Mouse (Mus musculus) frontal cortex, postnatal 36 days (tissue): ENCODE data around the gene Ppm1m.

ENCODE experiments used
- DNase-seq, 2 experiments: peaks; one replicate each; pipeline ENCODE4 v3.0.0; 2022; ENCODE audit warnings: low spot score in 2 of 2

The Ppm1m gene

DNA sequence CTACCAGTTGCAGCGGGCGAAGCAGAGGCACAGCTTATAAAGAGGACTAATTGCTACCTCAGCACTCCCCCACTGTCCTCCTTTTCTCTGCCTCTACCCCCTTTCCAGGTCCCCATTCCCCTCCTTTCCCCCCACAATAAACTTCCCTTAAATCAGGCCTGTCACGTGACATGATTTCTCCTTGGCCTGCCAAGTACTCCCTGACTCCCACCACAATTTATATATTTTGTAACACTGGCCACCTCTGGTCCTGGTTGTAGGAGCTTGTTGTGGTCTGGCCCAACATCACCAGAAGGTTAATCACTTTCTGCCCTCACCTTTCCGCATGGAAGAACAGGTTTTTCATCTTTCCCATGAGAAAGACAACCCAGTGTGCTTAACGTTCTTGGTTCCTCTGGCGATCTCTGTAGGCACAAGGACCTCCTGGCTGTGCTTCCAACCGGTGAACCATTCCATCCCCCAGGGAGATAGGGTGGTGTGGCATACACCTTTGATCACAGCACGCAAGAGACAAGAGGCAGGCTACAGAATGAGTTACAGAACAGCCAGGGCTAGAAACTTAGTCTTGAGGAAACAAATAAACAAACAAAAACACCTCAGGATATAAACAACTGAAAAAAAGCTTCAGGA lies 21.5 kb upstream of the Ppm1m start:
- DNase-seq: no peak

DNA sequence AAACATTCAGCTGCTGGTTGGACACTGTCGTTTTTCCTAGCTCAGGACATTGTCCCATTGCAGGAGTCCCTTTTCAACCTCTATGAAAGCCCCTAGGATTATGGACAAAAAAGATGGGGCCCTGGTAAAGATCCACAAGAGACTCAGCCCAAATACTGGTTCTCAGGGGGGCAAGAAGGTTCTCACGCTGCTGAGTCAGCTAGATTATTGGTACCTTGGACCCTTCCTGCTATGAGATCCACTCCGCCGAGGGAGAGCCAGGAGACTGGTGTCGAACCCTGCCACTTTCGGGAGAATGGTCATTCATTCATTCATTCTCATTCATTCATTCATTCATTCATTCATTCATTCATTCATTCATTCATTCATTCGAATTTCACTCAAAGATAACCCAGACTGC lies 17.4 kb upstream of the Ppm1m start:
- DNase-seq: no peak

DNA sequence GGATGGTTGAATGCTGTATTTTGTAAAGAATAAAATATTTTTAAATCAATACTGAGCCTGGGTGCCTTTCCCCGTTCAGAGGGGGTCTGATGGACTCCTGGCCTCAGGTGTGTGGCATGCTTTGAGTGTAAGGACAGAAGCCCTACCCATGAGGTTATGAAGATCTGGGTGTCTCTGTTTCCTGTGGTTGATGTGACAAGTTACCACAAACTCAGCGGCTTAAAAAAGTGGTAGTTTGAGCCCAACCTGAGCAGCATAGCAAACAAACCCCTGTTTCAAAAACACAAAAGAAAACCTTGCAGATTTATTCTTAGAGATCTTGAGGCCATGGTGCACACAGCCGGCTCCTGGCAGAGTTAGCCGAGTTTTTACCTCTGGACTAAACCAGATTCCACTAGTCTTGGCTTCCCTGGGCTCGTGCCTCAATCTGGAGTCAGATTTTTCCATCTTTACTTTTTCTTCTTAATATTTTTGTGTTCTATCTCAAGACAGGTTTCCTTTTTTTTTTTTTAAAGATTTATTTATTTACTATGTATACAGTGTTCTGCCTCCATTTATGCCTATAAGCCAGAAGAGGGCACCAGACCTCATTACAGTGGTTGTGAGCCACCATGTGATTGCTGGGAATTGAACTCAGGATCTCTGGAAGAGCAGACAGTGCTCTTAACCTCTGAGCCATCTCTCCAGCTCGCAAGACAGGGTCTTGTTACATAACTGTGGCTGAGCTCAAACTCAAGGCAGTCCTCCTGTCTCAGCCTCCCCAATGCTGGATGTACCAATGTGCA lies 16.0 kb upstream of the Ppm1m start:
- no peak for DNase-seq

- no peak for DNase-seq
These were observed 13.0 kb upstream of the Ppm1m start for GRCm38 (mm10) chr9:106212594-106212981.

- peak; percentile 75 to 80 for DNase-seq
These were observed 12.4 kb upstream of the Ppm1m start for GRCm38 (mm10) chr9:106211680-106212593.

GRCm38 (mm10) chr9:106210853-106211609 lies 11.5 kb upstream of the Ppm1m start:
- no peak for DNase-seq

DNA sequence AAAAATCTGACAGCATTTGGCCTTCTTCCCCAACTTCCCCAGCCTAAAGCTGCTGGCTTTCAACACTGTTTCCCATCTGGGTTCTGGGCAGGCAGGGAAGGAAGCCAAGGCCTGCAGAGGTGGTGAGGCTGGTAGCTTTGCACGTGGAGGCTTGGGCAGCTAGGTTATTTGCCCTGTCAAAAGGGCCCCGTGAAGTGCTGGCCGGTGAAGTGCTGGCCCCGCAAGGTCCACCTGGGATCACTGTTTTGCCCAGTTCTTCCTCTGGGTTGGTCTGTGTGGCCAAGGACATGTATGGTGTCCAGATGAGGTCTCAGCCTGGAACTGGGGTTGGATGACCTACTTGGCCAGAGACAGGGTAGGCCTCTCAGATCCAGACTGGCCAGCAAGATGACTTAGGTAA lies 10.4 kb upstream of the Ppm1m start:
- DNase-seq: no peak

DNA sequence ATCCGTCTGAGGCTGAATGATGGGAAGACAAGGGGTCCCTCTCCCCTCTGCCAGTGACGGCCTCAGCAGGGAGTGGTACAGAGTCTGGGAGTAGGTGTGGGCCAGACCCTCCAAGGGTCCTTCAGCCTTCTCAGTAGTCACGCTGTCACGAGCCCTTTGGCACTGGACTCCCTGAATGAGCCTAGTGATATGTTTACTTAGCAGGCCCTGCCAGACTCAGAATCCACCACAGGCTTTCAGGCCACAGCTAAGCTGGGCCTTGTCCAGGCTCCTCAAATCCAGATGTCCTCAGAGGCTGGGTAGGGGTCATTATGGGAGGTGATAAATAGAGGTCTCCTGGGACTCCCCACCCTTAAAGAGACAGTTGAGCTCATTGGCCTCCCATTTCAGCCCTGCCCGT lies 8.6 kb upstream of the Ppm1m start:
- no peak for DNase-seq

GRCm38 (mm10) chr9:106206515-106206914 lies 7.0 kb upstream of the Ppm1m start:
- DNase-seq: no peak

DNA sequence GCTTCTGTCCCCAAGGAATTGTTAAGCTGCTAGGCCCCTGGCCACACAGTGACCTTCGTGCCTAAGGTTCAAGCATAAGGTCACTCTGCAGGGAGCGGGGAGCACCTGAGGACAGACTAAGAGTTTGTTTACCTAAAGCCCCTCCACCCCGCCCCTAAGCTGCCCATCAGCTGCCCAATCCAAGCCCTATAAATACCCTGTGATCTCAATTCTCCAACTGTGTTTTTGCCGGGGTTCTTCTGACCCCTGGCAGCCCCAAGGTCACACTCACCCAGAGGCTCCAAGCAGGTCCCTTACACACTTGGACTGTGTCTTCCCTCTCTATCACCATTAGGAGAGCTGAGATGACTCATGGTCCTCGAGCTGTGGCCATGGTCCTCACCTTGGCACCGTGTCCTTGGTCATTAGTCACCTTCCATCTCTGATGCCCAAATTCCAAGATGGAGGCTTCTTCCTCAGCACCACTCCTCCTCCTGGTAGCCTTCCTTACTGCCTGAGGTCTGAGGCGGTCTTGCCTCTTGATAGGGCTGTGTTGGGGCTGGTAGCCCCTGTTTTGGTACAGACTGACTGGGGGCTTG lies 6.3 kb upstream of the Ppm1m start:
- no peak for DNase-seq

DNA sequence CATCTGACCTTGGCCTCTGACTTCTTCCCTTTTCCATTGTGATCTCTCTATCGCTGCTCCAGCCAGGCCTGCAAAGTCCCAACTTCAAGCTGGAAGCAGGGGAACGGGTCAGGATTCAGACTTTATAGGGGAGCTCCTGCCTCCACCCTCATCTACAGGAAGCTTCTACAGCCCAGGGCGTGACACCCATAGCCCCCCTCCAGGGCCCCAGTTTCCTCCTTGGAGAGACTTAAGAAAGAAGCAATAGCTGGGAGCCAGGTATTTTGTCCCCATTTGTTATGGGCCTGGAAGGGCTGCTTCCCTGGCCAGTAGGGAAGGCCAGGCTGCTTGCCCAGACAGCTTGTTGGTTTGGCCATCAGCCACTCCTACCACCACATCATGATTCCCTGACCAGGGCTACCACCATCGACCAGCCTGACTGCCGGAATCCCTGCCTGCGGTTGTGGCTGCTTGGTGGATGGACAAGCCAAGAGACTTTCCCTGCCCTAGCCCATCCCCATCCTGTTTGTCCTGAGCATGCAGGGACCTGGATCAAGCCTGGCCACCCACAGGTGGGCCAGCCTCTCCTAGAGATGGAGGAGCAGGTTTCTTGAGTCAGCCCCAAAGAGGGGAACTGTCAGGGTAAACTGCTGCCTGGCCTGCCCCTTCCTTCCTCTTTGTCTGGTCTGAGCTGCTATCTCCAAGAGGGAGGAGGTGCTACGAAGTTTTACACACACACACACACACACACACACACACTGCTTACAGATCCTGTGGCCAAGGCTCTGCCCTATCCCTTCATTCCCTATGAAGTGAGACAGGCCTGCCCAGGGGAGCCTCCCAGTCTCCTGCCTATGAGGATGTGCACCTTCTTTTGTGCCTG lies 4.7 kb upstream of the Ppm1m start:
- DNase-seq: no peak

DNA sequence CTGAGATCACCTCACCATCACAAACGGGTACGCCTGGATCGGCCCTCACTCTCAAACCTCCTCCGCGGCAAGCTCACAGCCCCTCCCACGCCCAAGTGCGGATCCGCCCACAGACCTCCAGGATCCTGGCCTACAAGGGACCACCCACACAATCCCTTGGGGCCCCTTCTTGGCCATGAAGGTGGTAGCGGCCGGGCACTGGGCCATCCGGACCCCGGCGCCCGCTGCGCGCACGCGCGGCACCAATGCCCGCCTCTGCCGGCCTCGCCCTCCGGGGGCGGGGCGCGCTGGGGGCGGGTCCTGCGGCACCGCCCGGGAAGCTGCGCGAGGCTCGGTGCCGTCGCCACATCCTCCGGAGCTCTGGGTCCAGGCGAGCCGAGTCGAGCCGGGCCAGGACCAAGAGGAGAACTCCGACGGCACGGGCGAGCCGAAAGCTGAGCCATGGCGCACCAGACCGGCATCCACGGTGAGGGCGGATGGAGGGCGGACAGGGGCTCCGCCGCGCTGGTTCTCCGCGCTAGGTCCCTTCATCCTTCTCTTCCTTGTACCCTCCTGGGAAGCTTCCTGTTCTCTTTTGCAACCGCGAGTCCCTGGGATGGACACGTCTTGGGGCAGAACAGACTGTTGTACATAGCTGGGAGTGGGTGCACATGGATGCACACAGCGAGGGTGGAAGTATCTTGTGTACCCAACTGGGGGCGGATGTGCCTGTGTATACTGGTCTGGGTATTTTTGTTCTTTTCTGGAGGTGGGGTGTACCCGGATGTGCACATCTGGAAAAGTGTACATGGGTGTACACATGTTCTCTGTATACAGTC lies 3.5 kb upstream of the Ppm1m start, which contains the start of gene Twf2:
TSS of gene Twf2 (plus strand) at position 290 of the 818 bp plus-strand sequence.
- DNase-seq: peak; percentile 89 to 90

- DNase-seq: no peak
These were observed 2.3 kb upstream of the Ppm1m start for GRCm38 (mm10) chr9:106201895-106202294.

DNA sequence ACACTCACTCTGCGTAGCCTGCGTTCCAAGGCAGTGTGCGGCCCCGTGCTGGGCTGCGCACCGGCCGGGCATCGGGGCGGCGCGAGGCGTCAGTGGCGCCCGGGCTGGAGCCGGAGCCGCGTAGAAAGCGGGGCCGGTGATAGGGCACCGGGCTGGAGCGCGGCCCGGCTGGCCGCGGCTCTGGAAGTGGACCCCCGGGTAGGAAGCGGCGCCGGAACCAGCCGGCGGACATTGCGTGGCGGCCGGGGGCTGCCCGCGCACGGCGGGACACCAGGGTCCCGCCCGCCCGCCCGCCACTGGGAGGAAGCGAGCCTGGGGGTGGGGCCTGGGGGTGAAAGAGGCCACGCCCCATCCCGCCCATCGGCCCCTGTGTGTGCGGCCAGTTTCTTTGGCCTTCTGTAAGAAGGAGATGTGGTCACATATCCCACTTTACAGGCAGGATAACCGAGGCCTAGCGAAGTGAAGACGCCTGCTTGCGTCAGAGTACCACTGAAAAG lies 536 bp downstream of the Ppm1m start:
- DNase-seq: no peak

DNA sequence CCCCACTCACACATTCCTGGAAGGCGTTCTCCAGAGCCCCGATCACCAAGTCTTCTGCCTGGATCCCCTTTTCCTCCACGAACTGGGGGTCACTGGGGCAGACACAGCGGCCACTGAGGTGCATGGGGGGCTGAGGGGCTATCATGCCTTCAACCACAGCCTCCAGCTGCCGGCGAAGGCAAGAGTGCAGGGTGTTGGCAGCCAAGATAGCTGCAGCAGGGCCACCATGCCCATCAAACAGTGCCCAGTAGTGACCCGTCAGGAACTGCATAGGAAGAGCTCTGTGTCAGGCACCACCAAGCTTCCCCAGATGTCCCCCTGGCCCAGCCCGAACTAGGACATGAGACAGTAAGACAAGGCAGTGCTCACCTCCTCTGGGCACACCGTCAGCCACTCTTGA lies 1.8 kb downstream of the Ppm1m start:
- DNase-seq: no peak

- no peak for DNase-seq
These were observed 2.3 kb downstream of the Ppm1m start for GRCm38 (mm10) chr9:106197081-106197713.

DNA sequence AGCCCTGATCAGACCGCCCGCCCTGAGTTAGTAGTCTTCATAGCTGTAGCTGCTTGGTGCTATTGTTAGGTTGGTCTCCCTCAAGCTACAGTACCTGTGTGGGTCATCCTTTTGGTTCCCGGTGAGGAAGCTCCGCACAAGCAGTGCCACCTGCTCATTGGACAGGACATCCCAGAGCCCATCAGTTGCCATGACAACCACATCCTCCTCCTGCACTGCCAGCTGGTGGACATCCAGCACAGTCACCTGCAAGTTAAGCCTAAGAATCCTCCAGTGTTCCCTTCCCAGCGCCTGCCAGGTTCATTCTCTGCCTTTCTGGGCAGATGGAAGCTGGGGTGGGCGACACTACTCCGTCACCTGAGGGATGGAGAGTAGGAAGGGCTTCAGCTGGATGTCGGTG lies 3.9 kb downstream of the Ppm1m start:
- DNase-seq: no peak

- DNase-seq: no peak
These were observed 5.4 kb downstream of the Ppm1m start for GRCm38 (mm10) chr9:106193930-106194807.
